Mouse (Mus musculus): ENCODE data around the gene Qrich1. TPM values are rescaled to one million over a fixed set of nuclear protein-coding genes. Genes with fewer than 3 reads are reported as not detected.

The Qrich1 gene
- polyA plus RNA-seq (2012; rRNA removed; ENCODE audit: low replicate concordance), result 93.6 and 129 TPM in 2 replicates

DNA sequence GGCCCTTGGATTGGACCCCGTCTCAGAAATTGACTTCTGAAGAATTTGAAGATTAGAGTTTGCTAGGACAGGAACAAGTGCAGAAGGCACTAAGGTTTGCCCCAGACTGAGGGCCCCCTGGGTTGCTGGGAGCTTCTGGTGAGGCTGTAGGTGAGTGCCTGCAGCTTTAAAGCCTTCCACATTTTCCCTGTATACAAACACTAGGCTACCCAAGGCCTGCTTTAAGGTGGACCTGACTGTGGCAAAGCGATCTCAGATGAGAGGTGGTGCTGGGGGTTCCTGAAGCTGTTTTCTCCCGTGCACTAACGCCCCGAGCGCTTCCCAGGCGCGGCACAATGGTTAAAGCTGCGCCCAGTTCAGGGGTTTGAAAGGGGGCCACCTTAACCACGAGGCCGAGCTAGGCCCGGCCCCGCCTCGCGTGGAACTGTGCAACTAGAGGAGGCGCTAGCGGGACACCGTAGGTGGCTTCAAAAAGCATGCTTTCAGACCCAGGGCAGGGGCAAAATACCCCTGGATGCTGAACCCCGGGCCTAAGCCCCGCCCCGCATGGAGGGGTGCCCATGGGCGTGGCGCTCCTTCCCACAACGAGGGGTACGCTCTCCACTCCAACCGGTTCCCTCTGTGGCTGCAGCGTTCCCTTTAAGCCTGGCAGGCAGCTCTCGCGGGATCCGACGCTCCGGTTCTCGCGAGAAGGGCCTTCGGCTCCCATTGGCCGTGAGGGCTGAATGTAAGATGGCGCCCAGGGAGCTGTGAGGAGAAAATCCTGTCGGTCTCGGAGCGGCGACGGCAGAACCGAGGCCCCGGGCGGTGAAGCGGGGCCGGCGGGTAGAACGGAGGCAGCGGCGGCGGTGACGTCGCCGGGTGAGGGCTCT is at the start of gene Qrich1:
TSS of gene Qrich1 (plus strand) at position 427 of the 872 bp plus-strand sequence.

DNA sequence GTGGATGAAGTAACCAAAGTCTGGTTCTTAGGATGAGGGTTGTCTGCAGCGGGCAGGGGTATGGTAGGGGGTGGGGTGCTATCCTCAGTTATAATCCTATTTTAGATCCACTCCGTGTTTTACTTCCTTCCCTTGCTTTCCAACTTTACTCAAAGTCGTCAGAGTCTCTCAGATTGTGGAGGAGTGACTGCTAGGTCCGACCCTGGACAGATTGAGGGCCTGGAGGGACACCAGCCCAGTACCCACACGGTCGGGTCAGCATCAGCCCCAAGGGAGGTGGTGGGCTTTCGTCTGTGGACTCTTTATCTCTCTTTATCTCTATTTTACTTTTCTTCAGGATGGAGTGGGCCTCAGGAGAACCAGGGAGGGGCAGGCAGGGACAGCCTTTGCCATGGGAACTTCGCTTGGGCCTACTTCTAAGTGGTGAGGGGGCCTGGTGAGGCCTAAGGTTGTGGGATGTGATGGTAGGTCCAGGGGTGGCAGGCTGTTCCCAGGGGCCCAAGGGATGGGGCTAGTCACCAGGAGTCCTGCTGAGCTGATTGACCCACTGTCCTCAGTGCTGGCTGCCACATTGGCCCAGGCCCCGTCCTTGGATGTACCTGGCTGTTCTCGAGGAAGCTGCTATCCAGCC is 36.8 kb upstream of the Qrich1 start, which contains the start of gene Lamb2:
TSS of gene Lamb2 (plus strand) at position 16 of the 631 bp plus-strand sequence.

DNA sequence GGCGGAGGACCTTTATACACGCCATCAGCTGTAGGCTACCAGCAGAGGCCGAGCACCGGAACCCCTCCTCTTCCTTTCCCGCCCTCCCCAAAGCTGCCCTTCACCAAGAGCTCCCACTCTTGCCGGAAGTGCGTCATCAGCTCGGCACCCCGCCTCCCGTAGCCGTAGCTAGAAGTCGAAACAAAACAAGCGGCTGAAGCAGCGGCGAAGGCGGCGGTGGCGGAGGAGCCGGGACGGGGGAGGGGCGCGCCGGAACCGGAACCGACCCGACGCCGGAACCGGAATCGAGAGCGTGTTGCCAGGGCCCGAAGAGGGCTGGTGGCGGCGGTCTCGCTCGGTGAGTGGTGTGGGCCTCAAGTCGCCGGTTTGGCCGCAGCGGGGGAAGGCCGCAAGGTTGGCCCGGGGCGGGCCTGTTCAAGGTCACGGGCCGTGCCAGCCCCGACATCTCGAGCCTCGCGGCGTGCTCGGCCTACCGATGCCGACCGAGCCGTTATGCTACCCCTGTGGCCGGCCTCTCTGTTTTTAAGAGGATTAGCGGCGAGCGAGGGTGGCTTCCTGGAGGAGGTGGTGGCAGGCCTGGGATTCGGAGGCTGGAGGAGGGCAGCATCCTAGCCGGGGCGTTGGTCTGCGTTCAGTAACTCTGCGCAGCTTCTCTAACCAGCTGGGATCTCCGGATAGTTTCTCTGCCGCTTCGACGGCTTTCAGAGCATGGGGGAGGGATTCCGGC is 25.9 kb upstream of the Qrich1 start, which contains the start of gene Usp19:
TSS of gene Usp19 (plus strand) at position 44 of the 727 bp plus-strand sequence.

DNA sequence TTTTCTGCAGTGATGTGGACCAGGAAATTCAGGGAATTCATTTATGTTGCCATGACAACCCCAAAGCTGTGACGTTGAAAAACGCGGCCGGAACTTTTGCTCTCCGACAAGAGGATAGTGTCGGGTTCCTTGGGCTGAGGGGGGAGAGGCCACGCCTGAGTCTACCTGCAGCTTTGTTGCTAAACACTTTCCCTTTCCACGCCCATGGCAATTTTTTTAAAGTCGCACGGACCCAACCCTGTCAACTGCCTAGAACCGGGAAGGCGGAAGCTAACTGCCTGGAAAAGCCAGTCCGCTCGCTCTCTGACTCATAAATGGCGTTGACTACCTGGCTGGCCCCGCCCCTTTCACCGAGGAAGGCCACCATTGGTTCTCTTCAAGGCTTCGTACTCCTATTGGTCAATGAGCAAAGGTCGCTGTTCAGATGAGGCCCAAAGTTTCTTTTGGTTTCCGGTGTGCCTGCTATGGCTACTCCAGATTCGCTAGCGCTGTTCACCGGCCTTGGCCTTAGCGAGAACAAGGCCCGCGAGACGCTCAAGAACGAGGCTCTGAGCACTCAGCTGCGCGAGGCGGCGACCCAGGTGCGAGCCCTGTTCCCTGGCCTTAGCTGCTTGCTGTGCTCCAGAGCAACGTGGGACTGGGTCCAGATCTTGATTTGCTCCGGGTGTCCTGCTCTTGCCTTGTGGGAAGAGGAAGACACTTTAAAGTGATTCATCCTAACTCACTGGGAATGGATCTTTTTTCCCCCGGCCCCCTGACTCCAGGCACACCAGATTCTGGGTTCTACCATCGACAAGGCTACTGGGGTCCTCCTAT is 8.8 kb upstream of the Qrich1 start, which contains the start of gene Qars:
TSS of gene Qars (plus strand) at position 88 of the 816 bp plus-strand sequence.

DNA sequence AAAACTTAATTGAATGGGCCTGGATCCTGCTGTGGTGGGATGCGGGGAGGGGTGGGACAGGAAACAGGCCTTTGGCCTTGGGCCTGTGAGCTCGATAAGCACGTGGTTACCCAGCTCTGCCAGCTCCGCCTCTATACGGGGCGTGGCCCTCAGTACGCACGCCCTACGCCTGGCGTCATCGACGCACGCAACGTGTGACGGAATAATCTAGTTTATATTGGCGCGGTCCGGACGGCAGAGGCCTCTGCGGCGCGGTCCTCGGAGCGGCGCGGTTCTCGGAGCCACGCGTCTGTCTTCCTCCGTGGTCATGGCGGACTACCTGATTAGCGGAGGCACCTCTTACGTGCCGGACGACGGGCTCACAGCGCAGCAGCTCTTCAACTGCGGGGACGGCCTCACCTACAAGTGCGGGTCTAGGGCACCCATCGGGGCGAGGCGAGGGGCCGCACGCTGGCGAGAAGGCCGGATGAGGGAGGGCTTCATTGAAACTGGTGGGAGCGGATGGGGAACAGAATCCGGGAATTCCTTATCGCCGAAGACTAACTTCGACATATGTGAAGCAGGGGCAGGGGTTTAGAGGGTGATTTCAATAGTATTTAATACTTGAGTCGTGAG is 43.7 kb downstream of the Qrich1 start, which contains the start of gene Impdh2:
TSS of gene Impdh2 (plus strand) at position 60 of the 615 bp plus-strand sequence.

DNA sequence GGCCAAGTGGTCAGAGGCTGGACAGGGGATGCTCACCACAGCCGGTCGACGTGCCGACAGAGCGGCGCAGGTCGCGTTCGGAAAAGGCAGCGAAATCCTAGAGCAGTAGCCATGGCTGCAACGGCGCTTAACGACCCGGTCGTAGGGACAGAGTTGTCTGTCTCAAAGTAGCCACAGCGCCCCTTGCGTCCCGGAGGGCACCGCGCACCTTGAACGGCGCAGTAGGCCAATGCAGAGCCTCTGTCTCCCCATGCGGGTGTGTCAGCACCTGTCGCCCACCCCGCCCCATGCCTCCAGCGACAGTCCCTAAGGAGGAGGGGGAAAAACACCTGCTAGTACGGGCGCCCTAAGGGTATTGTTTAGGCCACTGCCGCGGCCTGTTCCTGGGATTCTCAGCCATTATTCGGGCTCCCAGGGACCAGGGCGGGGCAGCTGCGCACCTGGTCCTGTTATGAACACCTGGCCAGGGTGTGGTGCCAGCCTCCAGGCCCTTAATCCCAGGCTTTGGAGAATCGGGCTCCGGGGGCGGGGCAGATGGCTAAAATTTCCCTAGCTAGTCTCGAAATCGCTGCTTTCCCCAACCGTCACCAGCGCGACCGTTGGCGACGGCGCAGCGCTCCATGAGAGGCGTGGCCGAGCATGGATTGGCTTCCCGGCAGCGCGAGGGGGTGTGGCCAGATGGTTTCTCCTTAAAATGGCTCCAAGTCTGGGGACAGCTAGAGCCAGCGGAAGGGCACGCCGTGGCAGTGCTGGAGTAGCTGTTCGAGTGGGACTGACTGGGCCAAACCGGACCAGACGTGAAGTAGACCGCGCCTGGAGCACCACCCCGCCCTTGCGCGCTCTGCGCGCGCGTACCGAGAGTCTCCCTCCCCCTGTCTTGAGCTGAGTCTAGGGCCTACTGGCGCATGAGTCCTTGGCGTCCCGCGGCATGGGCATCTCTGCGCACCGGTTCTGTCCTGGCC is 50.5 kb downstream of the Qrich1 start, which contains the start of gene Ndufaf3:
TSS of gene Ndufaf3 (minus strand) at position 620 of the 962 bp plus-strand sequence.

DNA sequence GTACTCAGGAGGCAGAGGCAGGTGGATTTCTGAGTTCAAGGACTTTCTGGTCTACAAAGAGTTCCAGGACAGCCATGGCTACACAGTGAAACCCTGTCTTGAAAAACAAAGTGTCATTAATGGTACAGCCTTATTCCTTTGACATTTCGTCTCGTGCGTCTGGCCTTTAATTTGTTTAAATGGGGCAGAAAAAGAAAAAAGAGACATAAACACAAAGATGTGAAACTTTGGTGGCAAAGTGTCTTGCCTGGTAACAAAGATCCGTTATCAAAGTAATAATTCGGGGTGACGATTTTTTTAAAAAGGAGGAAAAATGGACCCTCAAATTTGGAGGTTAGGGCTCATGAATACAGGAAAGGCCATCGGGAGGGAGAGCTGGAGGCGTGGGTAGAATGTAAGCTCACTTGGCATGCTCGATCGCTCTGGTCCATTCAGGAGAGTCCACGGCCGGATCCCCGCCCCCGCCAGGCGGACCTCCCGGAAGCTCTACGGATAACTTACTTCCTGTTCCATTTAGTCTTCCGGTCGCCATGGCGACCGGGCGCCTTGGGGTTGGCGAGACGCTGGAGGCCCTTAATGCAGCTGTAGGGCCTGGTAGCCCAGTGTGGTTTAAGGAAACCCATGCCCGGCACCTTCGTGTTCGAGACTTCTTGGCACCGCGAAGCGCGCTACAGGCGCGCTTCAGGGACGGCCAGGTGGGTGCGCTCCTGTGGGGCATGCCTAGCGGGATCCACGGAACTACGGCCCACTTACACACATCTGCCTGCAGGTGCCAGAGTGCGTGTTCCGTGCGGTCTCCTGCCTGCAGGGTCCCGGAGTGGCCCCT is 53.0 kb downstream of the Qrich1 start, which contains the start of gene Dalrd3:
TSS of gene Dalrd3 (plus strand) at position 506 of the 826 bp plus-strand sequence.

DNA sequence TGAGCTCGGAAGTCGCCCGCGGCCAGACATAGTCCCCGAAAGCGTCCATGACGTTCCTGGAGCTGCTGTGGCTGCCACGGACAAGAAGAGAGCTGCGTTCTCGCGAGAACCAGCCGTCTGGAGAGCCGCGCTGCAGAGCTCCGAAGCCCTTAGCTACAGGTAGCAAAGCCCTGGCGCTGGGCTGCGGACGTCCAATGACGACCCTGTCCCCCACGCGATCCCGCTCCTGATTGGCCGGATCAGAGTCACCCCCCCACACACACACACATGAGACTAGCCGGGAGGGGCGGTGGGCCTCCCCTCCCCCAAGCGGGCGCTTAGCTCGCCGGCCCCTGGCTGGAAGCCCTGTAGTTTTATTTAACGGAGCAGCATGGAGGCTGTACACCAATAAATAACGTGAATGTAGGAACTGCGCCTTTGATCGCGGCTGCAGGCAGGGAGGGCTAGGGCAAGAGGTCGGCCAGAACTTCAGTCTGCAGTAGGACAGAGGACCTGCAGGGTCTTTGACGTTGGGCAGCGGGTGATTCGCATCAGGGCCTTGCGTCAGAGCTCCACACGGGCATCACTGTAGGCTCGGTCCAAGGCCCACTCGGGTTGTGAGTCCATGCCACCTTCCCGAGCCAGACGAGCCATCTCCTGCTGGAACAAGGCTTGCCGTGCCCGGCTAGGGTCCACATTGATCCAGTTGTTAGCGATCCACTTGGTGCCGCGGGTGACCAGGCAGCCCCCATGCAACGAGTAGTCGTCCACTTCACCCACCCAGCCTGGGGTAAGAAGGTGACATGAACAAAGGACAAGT is 62.1 kb downstream of the Qrich1 start, which contains the start of gene Wdr6:
TSS of gene Wdr6 (minus strand) at position 195 of the 799 bp plus-strand sequence.

DNA sequence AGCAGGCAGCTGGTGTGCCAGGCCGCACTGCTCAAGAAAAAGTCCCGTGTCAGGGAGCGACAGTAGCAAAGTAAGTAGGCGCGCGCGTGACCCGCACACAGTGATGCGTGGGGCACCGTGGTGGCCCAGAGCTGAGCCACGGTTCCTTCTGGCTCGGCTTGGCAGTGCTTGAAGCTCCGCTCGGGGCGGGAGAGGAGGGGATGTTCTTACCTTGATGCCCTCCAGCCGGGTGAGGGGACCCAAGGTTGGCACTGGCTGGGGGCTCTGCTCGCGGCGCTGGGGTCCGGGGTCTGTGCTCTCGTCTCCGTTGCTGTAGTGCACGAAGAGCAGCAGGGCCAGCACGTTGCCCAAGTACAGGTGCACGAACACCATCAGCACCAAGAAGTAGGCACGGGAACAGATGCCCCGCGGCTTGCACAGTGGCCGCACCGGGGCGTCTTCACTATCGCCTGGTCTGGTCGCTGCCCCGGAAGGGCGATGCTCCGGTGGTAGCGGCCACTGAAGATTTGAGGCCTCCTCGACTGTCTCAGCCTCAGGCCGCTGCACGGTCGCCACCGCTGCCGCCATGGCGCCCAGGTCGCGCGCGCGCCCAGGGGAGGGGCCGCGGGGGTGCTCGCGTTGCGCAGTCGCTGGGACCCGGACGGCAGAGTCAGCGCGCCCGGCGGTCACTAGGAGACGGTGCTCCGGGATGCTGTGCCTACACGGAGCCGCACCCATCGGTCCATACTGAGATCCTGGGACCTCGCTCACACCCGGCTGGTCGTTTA is 80.6 kb downstream of the Qrich1 start, which contains the start of gene P4htm:
TSS of gene P4htm (minus strand) at position 670 of the 767 bp plus-strand sequence.

Other genes with a start within 250 kb of the Qrich1 start
- 32.6 and 34.7 TPM in 2 replicates for gene Nicn1, start 226.4 kb upstream of the Qrich1 start, polyA plus RNA-seq (2012; rRNA removed; ENCODE audit: low replicate concordance)
- 6.7 and 22.0 TPM in 2 replicates for gene Amt, start 220.0 kb upstream of the Qrich1 start, polyA plus RNA-seq (2012; rRNA removed; ENCODE audit: low replicate concordance)
- 192 and 239 TPM in 2 replicates for gene Rhoa, start 210.7 kb upstream of the Qrich1 start, polyA plus RNA-seq (2012; rRNA removed; ENCODE audit: low replicate concordance)
- gene Tcta, start 210.6 kb upstream of the Qrich1 start, polyA plus RNA-seq (2012; rRNA removed; ENCODE audit: low replicate concordance), result 59.0 and 105 TPM in 2 replicates
- gene Gpx1, start 177.9 kb upstream of the Qrich1 start, polyA plus RNA-seq (2012; rRNA removed; ENCODE audit: low replicate concordance), result 1,212 and 1,799 TPM in 2 replicates
- gene Usp4, start 169.0 kb upstream of the Qrich1 start, polyA plus RNA-seq (2012; rRNA removed; ENCODE audit: low replicate concordance), result 82.2 and 92.5 TPM in 2 replicates
- gene 1700102P08Rik, start 124.0 kb upstream of the Qrich1 start, polyA plus RNA-seq (2012; rRNA removed; ENCODE audit: low replicate concordance), result 0.21 and 0.27 TPM in 2 replicates
- gene Ccdc36, start 88.3 kb upstream of the Qrich1 start, polyA plus RNA-seq (2012; rRNA removed; ENCODE audit: low replicate concordance), result 0.10 TPM in 1 of 2 replicates, not detected in the other
- gene BC048562, start 80.3 kb upstream of the Qrich1 start, polyA plus RNA-seq (2012; rRNA removed; ENCODE audit: low replicate concordance), result not detected in 2 replicates
- gene Ccdc71, start 56.3 kb upstream of the Qrich1 start, polyA plus RNA-seq (2012; rRNA removed; ENCODE audit: low replicate concordance), result 20.4 and 34.4 TPM in 2 replicates
- 70.2 and 91.7 TPM in 2 replicates for gene Klhdc8b, start 55.2 kb upstream of the Qrich1 start, polyA plus RNA-seq (2012; rRNA removed; ENCODE audit: low replicate concordance)
- gene Lamb2, start 37.1 kb upstream of the Qrich1 start, polyA plus RNA-seq (2012; rRNA removed; ENCODE audit: low replicate concordance), result 223 and 264 TPM in 2 replicates
- 179 and 216 TPM in 2 replicates for gene Usp19, start 26.2 kb upstream of the Qrich1 start, polyA plus RNA-seq (2012; rRNA removed; ENCODE audit: low replicate concordance)
- gene Qars, start 9.1 kb upstream of the Qrich1 start, polyA plus RNA-seq (2012; rRNA removed; ENCODE audit: low replicate concordance), result 172 and 318 TPM in 2 replicates
- gene Impdh2, start 43.5 kb downstream of the Qrich1 start, polyA plus RNA-seq (2012; rRNA removed; ENCODE audit: low replicate concordance), result 48.0 and 173 TPM in 2 replicates
- 38.3 and 48.7 TPM in 2 replicates for gene Ndufaf3, start 50.6 kb downstream of the Qrich1 start, polyA plus RNA-seq (2012; rRNA removed; ENCODE audit: low replicate concordance)
- gene Dalrd3, start 53.1 kb downstream of the Qrich1 start, polyA plus RNA-seq (2012; rRNA removed; ENCODE audit: low replicate concordance), result 120 and 203 TPM in 2 replicates
- gene Wdr6, start 61.9 kb downstream of the Qrich1 start, polyA plus RNA-seq (2012; rRNA removed; ENCODE audit: low replicate concordance), result 41.1 and 162 TPM in 2 replicates
- gene P4htm, start 80.9 kb downstream of the Qrich1 start, polyA plus RNA-seq (2012; rRNA removed; ENCODE audit: low replicate concordance), result 5.3 and 35.1 TPM in 2 replicates
- 35.0 and 41.4 TPM in 2 replicates for gene Arih2, start 132.6 kb downstream of the Qrich1 start, polyA plus RNA-seq (2012; rRNA removed; ENCODE audit: low replicate concordance)
- 36.9 and 73.5 TPM in 2 replicates for gene Slc25a20, start 145.3 kb downstream of the Qrich1 start, polyA plus RNA-seq (2012; rRNA removed; ENCODE audit: low replicate concordance)
- gene Prkar2a, start 172.5 kb downstream of the Qrich1 start, polyA plus RNA-seq (2012; rRNA removed; ENCODE audit: low replicate concordance), result 15.6 and 32.7 TPM in 2 replicates